Mouse (Mus musculus) liver, postnatal 0 days (tissue): ENCODE results near the gene Olfr31.

Source experiments
- CTCF ChIP-seq: sonication (generic); IDR thresholded peaks from 2 replicates; pipeline ENCODE4 v1.5.1; 2016; ENCODE audit warnings: antibody characterized with exemption, low read depth
- EP300 ChIP-seq: IDR thresholded peaks from 2 replicates; pipeline ENCODE4 v1.6.1; 2016; ENCODE audit warnings: antibody characterized with exemption, low read depth, mild to moderate bottlenecking

GRCm38 (mm10) chr14:14353081-14353732 lies 30.6 kb downstream of the Olfr31 start:
- TF ChIP-seq CTCF: no peak
- TF ChIP-seq EP300: no peak
